Mouse (Mus musculus) myocyte (in vitro differentiated cells): ENCODE results near the gene Ncor2. TPM values are rescaled to one million over a fixed set of nuclear protein-coding genes. Genes with fewer than 3 reads are reported as not detected.
A peak's percentile ranks its signal among the peaks of the same experiment; 100 is the strongest.

Source experiments
- H3K27me3 ChIP-seq: one replicate; pipeline ENCODE4 v1.6.1; 2011; ENCODE audit not compliant: control insufficient read depth, insufficient read depth, insufficient read length
- H3K36me3 ChIP-seq: one replicate; pipeline ENCODE4 v1.6.1; 2011; ENCODE audit not compliant: control insufficient read depth, insufficient read depth
- H3K4me2 ChIP-seq: one replicate; pipeline ENCODE4 v1.6.1; 2011; ENCODE audit warnings: low read depth, control low read depth
- H3K4me3 ChIP-seq: one replicate; pipeline ENCODE4 v1.5.1; 2011; ENCODE audit warnings: mild to moderate bottlenecking, control low read depth, moderate library complexity
- H3K79me2 ChIP-seq: one replicate; pipeline ENCODE4 v1.6.1; 2011; ENCODE audit not compliant: control insufficient read depth, insufficient read depth
- H3ac ChIP-seq: one replicate; pipeline ENCODE4 v1.6.1; 2011; ENCODE audit not compliant: control insufficient read depth, insufficient read length
- CEBPB ChIP-seq: IDR thresholded peaks from 2 replicates; pipeline ENCODE4 v1.6.1; 2011; ENCODE audit warnings: mild to moderate bottlenecking, moderate library complexity; ENCODE audit not compliant: poor library complexity, insufficient read depth, severe bottlenecking
- E2F4 ChIP-seq: IDR thresholded peaks from one replicate; pipeline ENCODE4 v1.6.1; 2011; ENCODE audit warnings: mild to moderate bottlenecking, control low read depth, moderate library complexity; ENCODE audit not compliant: insufficient read depth
- MAX ChIP-seq: IDR thresholded peaks from one replicate; pipeline ENCODE4 v1.6.1; 2011; ENCODE audit warnings: low read depth, mild to moderate bottlenecking, control low read depth
- MYOD1 ChIP-seq, 3 experiments: IDR thresholded peaks; one replicate each; pipeline ENCODE4 v1.6.1; 2011; ENCODE audit warnings: control low read depth in 2 of 3, low read depth in 2 of 3, mild to moderate bottlenecking in 2 of 3, moderate library complexity in 1 of 3; ENCODE audit not compliant: insufficient read length in 2 of 3, control insufficient read depth in 1 of 3
- MYOG ChIP-seq, 3 experiments: IDR thresholded peaks; one replicate each; pipeline ENCODE4 v1.6.1; 2011; ENCODE audit warnings: control low read depth in 2 of 3, low read depth in 2 of 3, mild to moderate bottlenecking in 2 of 3; ENCODE audit not compliant: insufficient read length in 2 of 3, control insufficient read depth in 1 of 3, insufficient read depth in 1 of 3
- POLR2A ChIP-seq: IDR thresholded peaks from one replicate; pipeline ENCODE4 v1.6.1; 2011; ENCODE audit warnings: low read depth, mild to moderate bottlenecking, control low read depth, moderate library complexity; ENCODE audit not compliant: insufficient read length
- POLR2AphosphoS2 ChIP-seq: IDR thresholded peaks from one replicate; pipeline ENCODE4 v1.6.1; 2011; ENCODE audit warnings: low read depth, control low read depth; ENCODE audit not compliant: insufficient read length
- REST ChIP-seq: IDR thresholded peaks from one replicate; pipeline ENCODE4 v1.6.1; 2011; ENCODE audit warnings: mild to moderate bottlenecking, control low read depth, moderate library complexity; ENCODE audit not compliant: insufficient read depth, insufficient read length
- SRF ChIP-seq: IDR thresholded peaks from one replicate; pipeline ENCODE4 v1.6.1; 2011; ENCODE audit warnings: low read depth; ENCODE audit not compliant: control insufficient read depth, insufficient read length
- TCF12 ChIP-seq: IDR thresholded peaks from one replicate; pipeline ENCODE4 v1.6.1; 2011; ENCODE audit warnings: mild to moderate bottlenecking, control low read depth; ENCODE audit not compliant: poor library complexity, insufficient read depth, severe bottlenecking
- TCF3 ChIP-seq: IDR thresholded peaks from one replicate; pipeline ENCODE4 v1.6.1; 2011; ENCODE audit warnings: low read depth, control low read depth; ENCODE audit not compliant: insufficient read length
- USF1 ChIP-seq: IDR thresholded peaks from one replicate; pipeline ENCODE4 v1.6.1; 2011; ENCODE audit warnings: low read depth, mild to moderate bottlenecking, control low read depth, moderate library complexity
- polyA plus RNA-seq: library from polyadenylated mRNA; unstranded; fragments of >200 nt; fragmentation: generic; extraction: Trizol; gene quantifications from one replicate; pipeline ENCODE4 v1.2.1, GENCODE M21; 2012; ENCODE audit warnings: missing spikeins

The Ncor2 gene
- polyA plus RNA-seq, 1 experiment: 127 TPM

GRCm38 (mm10) chr5:125183321-125184003, 4.4 kb upstream of the Ncor2 start:
- Histone ChIP-seq H3K79me2 (peaks cover 2% of the 10 kb centered on the region), H3K27me3 (no peaks in the 10 kb centered on the region), H3ac (no peak overlapping the region), H3K36me3 (no peaks in the 10 kb centered on the region), H3K4me3 (no peak overlapping the region), H3K4me2 (peak overlapping the region; percentile 34)
- TF ChIP-seq MYOG (IDR thresholded peaks at IDR 0.05; ENCODE audit: control insufficient read depth in 1 of 3, insufficient read depth in 1 of 3, insufficient read length in 2 of 3, low read depth in 2 of 3): peak in 1 of 3 experiments; percentile 63
- no peak for TF ChIP-seq TCF3
- TF ChIP-seq MYOD1 (IDR thresholded peaks at IDR 0.05; ENCODE audit: control insufficient read depth in 1 of 3, insufficient read length in 2 of 3, low read depth in 2 of 3): peak in 1 of 3 experiments; percentile 55
- TF ChIP-seq CEBPB: peak; percentile 74; the same call in 1 of the 2 replicates

- no peaks in the 10 kb centered on the region for H3K27me3 ChIP-seq
- TF ChIP-seq CEBPB (no peak), MYOG (IDR thresholded peaks at IDR 0.05; ENCODE audit: control insufficient read depth in 1 of 3, insufficient read depth in 1 of 3, insufficient read length in 2 of 3, low read depth in 2 of 3) (no peak), USF1 (no peak), TCF3 (no peak), MYOD1 (IDR thresholded peaks at IDR 0.05; ENCODE audit: control insufficient read depth in 1 of 3, insufficient read length in 2 of 3, low read depth in 2 of 3) (no peak), POLR2AphosphoS2 (no peak), REST (no peak), POLR2A (no peak), MAX (no peak), E2F4 (no peak), TCF12 (no peak), SRF (no peak)
- peaks cover 24% of the 10 kb centered on the region for H3K79me2 ChIP-seq
- no peak overlapping the region for H3K4me2 ChIP-seq
- H3K4me3 ChIP-seq: no peak overlapping the region
- H3K36me3 ChIP-seq: no peaks in the 10 kb centered on the region
- H3ac ChIP-seq: no peak overlapping the region
These were observed 1.7 kb upstream of the Ncor2 start for GRCm38 (mm10) chr5:125180630-125181263.

DNA sequence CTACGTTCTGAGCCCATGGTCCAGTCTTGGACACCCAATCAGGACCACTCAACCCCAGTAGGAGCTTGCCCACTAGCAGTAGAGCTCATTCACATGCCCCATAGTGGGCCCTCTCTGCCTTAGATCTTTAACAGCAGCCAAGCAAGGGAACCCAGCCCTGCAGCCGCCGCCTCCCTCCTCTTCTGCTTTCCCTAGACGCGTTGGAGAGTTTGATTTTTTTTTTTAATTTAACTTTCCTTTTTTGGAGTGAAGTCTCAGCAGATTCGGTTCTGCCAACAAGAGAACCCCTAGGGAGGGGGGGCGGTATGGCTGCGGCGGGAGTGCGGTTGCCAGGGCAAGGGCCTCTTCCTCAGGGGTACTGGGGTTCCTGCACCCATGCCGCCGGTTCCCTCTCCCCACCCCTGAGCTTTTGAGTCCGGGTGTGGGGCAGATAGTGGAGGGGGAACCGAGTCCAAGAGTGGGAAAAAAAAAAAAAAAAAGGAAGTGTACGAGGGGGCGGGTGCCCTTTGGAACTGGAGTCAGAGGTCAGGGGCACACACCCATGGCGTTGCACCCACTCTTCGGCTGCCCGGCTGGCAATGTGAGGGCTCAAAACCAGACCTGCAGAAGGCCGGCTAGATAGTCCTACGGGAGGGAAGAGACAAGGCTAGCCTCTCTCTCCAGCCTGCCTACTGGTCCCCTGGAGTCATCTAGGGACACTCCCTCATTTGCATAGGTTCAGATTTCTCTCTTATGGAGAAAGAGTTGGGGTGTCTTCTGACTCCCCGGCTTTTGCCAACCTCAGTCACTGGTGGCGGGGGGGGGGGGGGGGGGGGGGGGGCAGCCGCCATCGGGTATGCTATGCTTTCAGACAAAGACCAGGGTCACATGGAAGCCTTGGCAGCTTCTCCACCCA, 963 bp upstream of the Ncor2 start:
- Histone ChIP-seq H3K36me3 (no peaks in the 10 kb centered on the region), H3K27me3 (no peaks in the 10 kb centered on the region), H3ac (no peak overlapping the region), H3K4me3 (peak overlapping the region; percentile 82), H3K79me2 (peaks cover 31% of the 10 kb centered on the region), H3K4me2 (peak overlapping the region; percentile 82)
- TF ChIP-seq E2F4 (no peak), USF1 (no peak), SRF (no peak), REST (no peak)

DNA sequence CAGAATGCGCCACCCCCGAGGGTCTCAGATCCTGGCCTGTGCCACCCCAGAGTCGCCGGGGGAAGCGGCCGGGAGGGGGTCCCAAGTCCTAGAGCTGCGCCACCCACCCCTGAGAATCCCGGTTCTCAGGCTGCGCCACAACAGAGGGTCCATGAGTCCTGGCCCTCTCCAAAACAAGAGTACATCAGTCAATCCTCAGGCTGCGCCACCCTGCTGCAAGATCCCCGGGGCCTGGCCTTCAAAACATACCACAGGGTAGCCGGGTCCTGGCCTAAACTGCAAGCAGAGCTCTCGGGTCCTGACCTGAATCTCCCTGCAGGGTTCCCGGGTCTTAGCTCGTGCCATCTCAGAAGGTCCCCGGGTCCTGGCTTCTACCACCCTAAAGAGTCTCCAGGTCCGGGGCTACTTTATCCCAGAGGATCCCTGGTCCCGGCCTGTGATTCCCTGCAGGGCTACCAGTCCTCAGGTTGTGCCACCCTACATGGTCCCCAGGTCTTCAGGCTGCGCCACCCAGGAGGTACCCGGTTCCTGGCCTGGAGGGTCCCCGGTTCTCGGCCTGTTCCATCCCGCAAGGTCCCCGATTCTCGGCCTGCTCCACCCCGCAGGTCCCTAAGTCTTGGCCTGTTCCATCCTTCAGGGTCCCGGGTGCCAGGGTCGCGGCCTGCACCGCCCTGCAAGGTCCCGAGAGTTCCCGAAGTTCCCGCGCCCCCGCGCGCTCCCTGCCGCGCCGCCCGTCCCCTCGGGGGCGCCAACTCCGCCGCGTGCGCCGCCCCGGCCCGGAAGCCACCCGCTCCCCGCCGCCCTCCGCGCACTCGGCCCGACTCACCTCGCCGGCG, 630 bp downstream of the Ncor2 start:
- Histone ChIP-seq H3K36me3 (no peaks in the 10 kb centered on the region), H3K27me3 (no peaks in the 10 kb centered on the region)
- TF ChIP-seq USF1 (no peak), MAX (no peak), MYOD1 (IDR thresholded peaks at IDR 0.05; ENCODE audit: control insufficient read depth in 1 of 3, insufficient read length in 2 of 3, low read depth in 2 of 3) (no peak), REST (no peak), E2F4 (peak; percentile 14), MYOG (IDR thresholded peaks at IDR 0.05; ENCODE audit: control insufficient read depth in 1 of 3, insufficient read depth in 1 of 3, insufficient read length in 2 of 3, low read depth in 2 of 3) (no peak), POLR2A (peak; percentile 10), POLR2AphosphoS2 (no peak), TCF3 (no peak), CEBPB (no peak), TCF12 (no peak), SRF (no peak)

More for the DNA sequence above, 630 bp downstream of the Ncor2 start:
- H3K4me2 ChIP-seq: peak overlapping the region; percentile 97
- H3K79me2 ChIP-seq: peaks cover 47% of the 10 kb centered on the region
- H3K4me3 ChIP-seq: peak overlapping the region; percentile 82
- H3ac ChIP-seq: peak overlapping the region; percentile 91
